Mouse (Mus musculus) cerebellum, adult 9-10 months (tissue): ENCODE measurements around the gene Fbxo45.

Source experiments
- DNase-seq: peaks from one replicate; pipeline ENCODE4 v3.0.0; 2022

Fbxo45 gene

DNA sequence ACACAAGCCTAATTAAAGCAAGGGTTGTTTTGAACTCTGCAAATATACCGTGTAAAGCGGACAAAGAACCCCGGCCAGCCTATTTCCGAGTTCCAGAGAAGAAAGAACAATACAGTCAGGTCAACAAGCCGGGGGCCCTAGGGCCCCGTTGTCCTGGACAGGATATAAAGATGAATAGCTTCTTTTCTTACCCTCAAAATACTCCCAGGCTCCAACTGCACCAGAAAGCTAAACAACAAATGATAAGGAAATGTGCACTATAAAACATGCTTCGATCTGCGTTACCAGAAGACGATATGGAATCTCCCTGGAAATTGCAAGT is 46.0 kb downstream of the Fbxo45 start:
- no peak for DNase-seq

- no peak for DNase-seq
These were observed 46.5 kb downstream of the Fbxo45 start for GRCm38 (mm10) chr16:32200256-32201003.

DNA sequence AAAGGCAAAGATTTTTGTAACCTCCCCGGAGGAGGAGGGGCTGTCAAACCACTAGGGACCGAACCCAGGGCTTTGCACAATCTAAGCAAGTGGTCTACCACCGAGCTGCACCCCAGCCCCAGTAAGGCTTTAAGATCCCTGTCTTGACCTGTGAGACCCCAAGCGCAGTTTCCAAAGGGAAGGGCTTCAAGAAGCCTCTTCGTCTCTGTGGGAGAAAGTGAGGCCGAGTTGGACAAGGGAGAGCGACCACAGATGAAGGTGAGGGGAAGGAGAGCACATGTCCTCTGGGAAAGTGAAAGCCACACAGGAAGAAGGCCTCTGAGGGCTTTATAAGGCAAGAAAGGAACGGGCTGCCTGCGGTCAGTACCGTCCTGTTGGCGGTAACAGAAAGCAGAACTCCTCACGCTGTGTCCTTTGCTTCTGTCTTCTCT is 56.9 kb downstream of the Fbxo45 start:
- no peak for DNase-seq

GRCm38 (mm10) chr16:32189109-32189508 is 57.8 kb downstream of the Fbxo45 start:
- DNase-seq, result no peak

GRCm38 (mm10) chr16:32186056-32186455 is 60.9 kb downstream of the Fbxo45 start:
- DNase-seq, result peak; percentile 80
